Mouse (Mus musculus): Measurements from ENCODE around the gene Prpf38a.

DNA sequence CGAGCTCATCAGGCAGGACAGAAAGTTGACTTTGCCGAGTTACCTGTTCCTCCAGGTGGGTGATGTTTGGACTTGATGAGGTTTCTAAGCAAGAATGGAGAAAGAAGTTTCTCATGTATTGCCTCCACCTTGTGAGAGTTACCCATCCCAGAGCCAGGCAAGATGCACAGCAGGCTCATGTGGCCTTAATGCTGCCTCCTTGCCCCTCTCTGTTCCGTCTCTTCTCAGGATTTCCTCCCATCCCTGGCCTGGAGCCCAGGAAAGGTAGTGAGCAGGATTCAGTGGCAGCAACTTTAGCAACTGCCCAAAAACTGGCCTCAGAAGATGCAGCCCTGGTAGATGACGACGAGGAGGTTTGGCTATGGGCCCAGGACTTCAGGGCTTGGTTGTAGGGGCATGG lies 47.9 kb upstream of the Prpf38a start:
- no peak for TF ChIP-seq CTCF (IDR thresholded peaks at IDR 0.05)
- no peak for TF ChIP-seq EP300 (IDR thresholded peaks at IDR 0.05)

Measured in lung, postnatal 0 days (tissue).